Comparison of ENCODE assay signal across 8 mouse cellular contexts in genomic region chr5:117388877-117389276, GRCm38 (mm10). TPM values are rescaled to one million over a fixed set of nuclear protein-coding genes. Genes with fewer than 3 reads are reported as not detected.
A peak's percentile ranks its signal among the peaks of the same experiment; 100 is the strongest.
DNase-seq lines count a peak whose midpoint lies in the region; ATAC-seq and TF ChIP-seq lines count a peak whose summit lies in the region.

Rfc5 (minus strand) TSS chr5:117389047.

- peaks cover 4% of the 10 kb centered on the region; the same call in 1 of the 2 replicates for H3K4me1 ChIP-seq in heart, embryonic 11.5 days (ENCODE audit: control insufficient read depth, insufficient read depth, low read length)
- H3K4me1 ChIP-seq in kidney, embryonic 16.5 days (ENCODE audit: insufficient read depth, low read length): peaks cover 11% of the 10 kb centered on the region
- H3K4me1 ChIP-seq in liver, adult 2 months (ENCODE audit: control insufficient read depth, insufficient read depth, low read length): peaks cover 2% of the 10 kb centered on the region; the same call in 1 of the 2 replicates

- peak within 1 kb of the TSS; percentile 87 for H3K9ac ChIP-seq in heart, embryonic 11.5 days (ENCODE audit: low read depth, low read length)
- peak within 1 kb of the TSS; percentile 91 for H3K9ac ChIP-seq in kidney, embryonic 16.5 days (replicated peaks; ENCODE audit: low read length)
- peak within 1 kb of the TSS; percentile 73 for H3K9ac ChIP-seq in liver, adult 2 months (ENCODE audit: low read depth, low read length)

- no peak for TF ChIP-seq CTCF in liver, adult 2 months (IDR thresholded peaks at IDR 0.05; ENCODE audit: low read depth, low read length)

- no peaks in the 10 kb centered on the region for H3K27me3 ChIP-seq in heart, embryonic 11.5 days (ENCODE audit: control insufficient read depth, insufficient read depth, low read length)
- no peaks in the 10 kb centered on the region for H3K27me3 ChIP-seq in kidney, embryonic 16.5 days (ENCODE audit: insufficient read depth, low read length)
- no peaks in the 10 kb centered on the region for H3K27me3 ChIP-seq in liver, adult 2 months (ENCODE audit: control insufficient read depth, insufficient read depth, low read length)
- no peaks in the 10 kb centered on the region for H3K27me3 ChIP-seq in myocyte (ENCODE audit: control insufficient read depth, insufficient read depth, insufficient read length)
- no peaks in the 10 kb centered on the region for H3K27me3 ChIP-seq in splenic B cell, adult 2 months (ENCODE audit: control insufficient read depth, insufficient read depth, low read length, poor library complexity, severe bottlenecking)

- H3ac ChIP-seq in myocyte (ENCODE audit: control insufficient read depth, insufficient read length): peak within 1 kb of the TSS; percentile 20

- ATAC-seq in erythroblast, adult 5-6 weeks (replicated peaks; ENCODE audit: low FRiP score, poor library complexity, severe bottlenecking): peak; percentile 95
- peak; percentile 95 for ATAC-seq in heart, embryonic 11.5 days (replicated peaks; ENCODE audit: insufficient number of reproducible peaks, low FRiP score, low TSS enrichment)
- peak; percentile 97 for ATAC-seq in kidney, embryonic 16.5 days (ENCODE audit: low FRiP score, low TSS enrichment)

- H3K9me3 ChIP-seq in heart, embryonic 11.5 days (replicated peaks; ENCODE audit: control insufficient read depth, low read length): no peaks in the 10 kb centered on the region
- H3K9me3 ChIP-seq in kidney, embryonic 16.5 days (ENCODE audit: low read length): no peaks in the 10 kb centered on the region; the same call in 1 of the 2 replicates

- peak within 1 kb of the TSS; percentile 58 for H3K27ac ChIP-seq in heart, embryonic 11.5 days (ENCODE audit: low read depth, low read length)
- H3K27ac ChIP-seq in kidney, embryonic 16.5 days (ENCODE audit: low read length): 0 out of 2 replicates have a peak within 1 kb of the TSS, but pooled peaks have one; percentile 56
- no peak within 1 kb of the TSS for H3K27ac ChIP-seq in liver, adult 2 months (replicated peaks; ENCODE audit: insufficient read depth, low read depth, low read length)

- H3K4me3 ChIP-seq in heart, embryonic 11.5 days (ENCODE audit: low read depth, low read length): peak within 1 kb of the TSS; percentile 75
- H3K4me3 ChIP-seq in kidney, embryonic 16.5 days (ENCODE audit: low read length): peak within 1 kb of the TSS; percentile 74
- peak within 1 kb of the TSS; percentile 74 for H3K4me3 ChIP-seq in liver, adult 2 months (ENCODE audit: insufficient read depth, low read depth, low read length)
- peak within 1 kb of the TSS; percentile 52 for H3K4me3 ChIP-seq in myocyte

- WGBS in heart, embryonic 11.5 days (ENCODE audit: insufficient replicate concordance): 1% methylated on average over 39 of the region's 44 CpGs
- WGBS in kidney, embryonic 16.5 days: under 1% methylated on average over 44 of the region's 44 CpGs
- 1% methylated on average over 44 of the region's 44 CpGs for WGBS in liver, adult 2 months

- TF ChIP-seq POLR2A in liver, adult 2 months (IDR thresholded peaks at IDR 0.05; ENCODE audit: extremely low read depth, insufficient read depth, low read length): no peak
- TF ChIP-seq POLR2A in myocyte (IDR thresholded peaks at IDR 0.05; ENCODE audit: insufficient read length, low read depth): peak; percentile 72

- DNase-seq in B cell, adult 2 months: peak; percentile 95 to 96
- DNase-seq in brain, adult 2 months (ENCODE audit: low read depth, low spot score): peak; percentile 97
- DNase-seq in liver, adult 2 months (ENCODE audit: extremely low read depth, low read depth, low spot score): peak; percentile 74
- peak; percentile 95 for DNase-seq in splenic B cell, adult 2 months (ENCODE audit: low read depth, low spot score)

- H3K4me2 ChIP-seq in heart, embryonic 11.5 days: peak within 1 kb of the TSS; percentile 73
- H3K4me2 ChIP-seq in kidney, embryonic 16.5 days (replicated peaks; ENCODE audit: low read depth, low read length): peak within 1 kb of the TSS; percentile 70
- peak within 1 kb of the TSS; percentile 92 for H3K4me2 ChIP-seq in myocyte (ENCODE audit: low read depth)

- H3K79me2 ChIP-seq in liver, adult 2 months (ENCODE audit: control insufficient read depth, insufficient read depth, low read length): no peaks in the 10 kb centered on the region
- H3K79me2 ChIP-seq in myocyte (ENCODE audit: control insufficient read depth, insufficient read depth): peaks cover 8% of the 10 kb centered on the region

- H3K36me3 ChIP-seq in heart, embryonic 11.5 days (ENCODE audit: control insufficient read depth, insufficient read depth, low read length): peaks cover 2% of the 10 kb centered on the region; the same call in 1 of the 2 replicates
- H3K36me3 ChIP-seq in kidney, embryonic 16.5 days (ENCODE audit: insufficient read depth, low read length): peaks cover 9% of the 10 kb centered on the region
- H3K36me3 ChIP-seq in liver, adult 2 months (ENCODE audit: control insufficient read depth, insufficient read depth, low read length): no peaks in the 10 kb centered on the region
- peaks cover 4% of the 10 kb centered on the region for H3K36me3 ChIP-seq in myocyte (ENCODE audit: control insufficient read depth, insufficient read depth)
- no peaks in the 10 kb centered on the region for H3K36me3 ChIP-seq in splenic B cell, adult 2 months (ENCODE audit: control insufficient read depth, insufficient read depth, low read length, poor library complexity, severe bottlenecking)

TF ChIP-seq in myocyte, 11 proteins besides CTCF, POLR2A, EP300 and RAD21:
- TF ChIP-seq E2F4 (IDR thresholded peaks at IDR 0.05; ENCODE audit: insufficient read depth) (peak; percentile 84), MAX (IDR thresholded peaks at IDR 0.05; ENCODE audit: low read depth) (no peak), MYOG (IDR thresholded peaks at IDR 0.05; ENCODE audit: control insufficient read depth in 1 of 3, insufficient read depth in 1 of 3, insufficient read length in 2 of 3, low read depth in 2 of 3) (peak in 1 of 3 experiments; percentile 20), POLR2AphosphoS2 (IDR thresholded peaks at IDR 0.05; ENCODE audit: insufficient read length, low read depth) (peak; percentile 56), TCF12 (IDR thresholded peaks at IDR 0.05; ENCODE audit: insufficient read depth, poor library complexity, severe bottlenecking) (no peak), USF1 (IDR thresholded peaks at IDR 0.05; ENCODE audit: low read depth) (no peak)
TF ChIP-seq in myocyte: peak in this region for 3.

RNA-seq across cellular contexts. Expression of gene Rfc5, which starts in this region (rescaled TPM):
- total RNA-seq in erythroblast, adult 5-6 weeks (2015; ENCODE audit: low replicate concordance): 10.7 and 21.7 TPM in 2 replicates
- total RNA-seq in erythroblast, adult 5-6 weeks (2017; ENCODE audit: low replicate concordance): 12.1 and 15.8 TPM in 2 replicates
- polyA plus RNA-seq in heart, embryonic 11.5 days (2014; fragmentation: Nextera tagmentation; extraction: Ambion mirVana): 73.7 and 77.8 TPM in 2 replicates
- polyA plus RNA-seq in kidney, embryonic 16.5 days (2015; fragmentation: Nextera tagmentation; extraction: Ambion mirVana): 114 and 128 TPM in 2 replicates
- 6.1 and 10.7 TPM in 2 replicates for total RNA-seq in liver, adult 2 months (2014; rRNA removed)
- 11.1 and 12.3 TPM in 2 replicates for polyA plus RNA-seq in liver, adult 2 months (2012; rRNA removed)
- 13.6 TPM for polyA plus RNA-seq in myocyte (2012; fragmentation: generic; extraction: Trizol)
